8 mouse cellular contexts compared by ENCODE assay signal in the genomic region with DNA sequence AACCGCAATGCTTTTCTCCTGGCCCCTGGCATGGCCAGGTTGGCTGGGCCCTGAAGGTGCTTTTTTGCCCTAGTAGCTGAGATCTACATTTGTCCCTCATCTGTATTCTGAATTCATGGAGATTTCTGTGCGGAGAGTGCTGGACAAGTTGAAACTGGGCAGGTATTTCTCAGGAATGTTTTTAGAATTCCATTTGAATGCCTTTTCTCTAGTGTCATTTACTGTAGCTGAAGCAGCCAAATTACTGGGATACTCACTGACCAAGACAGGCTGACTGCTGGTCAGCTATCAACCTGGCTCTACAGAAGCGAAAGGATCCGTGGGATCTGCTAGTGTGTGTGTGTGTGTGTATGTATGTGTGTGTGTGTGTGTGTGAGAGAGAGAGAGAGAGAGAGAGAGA.
DNase-seq lines count a peak whose midpoint lies in the region; ATAC-seq and TF ChIP-seq lines count a peak whose summit lies in the region.

No protein-coding gene starts in this region.

- H3K4me1 ChIP-seq in forebrain, embryonic 13.5 days, result peaks cover 17% of the 10 kb centered on the region
- H3K4me1 ChIP-seq in limb, embryonic 12.5 days (replicated peaks), result peaks cover 11% of the 10 kb centered on the region

- TF ChIP-seq CTCF in gastrocnemius, adult 2 months (IDR thresholded peaks at IDR 0.05), result no peak

- H3K9ac ChIP-seq in forebrain, embryonic 13.5 days, result no peak overlapping the region
- H3K9ac ChIP-seq in limb, embryonic 12.5 days (replicated peaks), result no peak overlapping the region

- H3K9me3 ChIP-seq in forebrain, embryonic 13.5 days (replicated peaks), result no peaks in the 10 kb centered on the region
- H3K9me3 ChIP-seq in limb, embryonic 12.5 days, result no peaks in the 10 kb centered on the region

- H3K4me2 ChIP-seq in forebrain, embryonic 13.5 days, result peak overlapping the region; percentile 35
- H3K4me2 ChIP-seq in limb, embryonic 12.5 days, result no peak overlapping the region

- no peak for DNase-seq in gastrocnemius, adult 2 months
- no peak for DNase-seq in gastrocnemius, adult 18-20 months (ENCODE audit: low spot score)
- DNase-seq in 3T3-L1 (ENCODE audit: low read depth, low spot score), result peak; percentile 66
- DNase-seq in right cerebral cortex, postnatal 25 days, result no peak
- DNase-seq in spleen, adult 18-20 months, result no peak
- DNase-seq in ovary, postnatal 14 days (ENCODE audit: low spot score), result no peak

- no peak for ATAC-seq in forebrain, embryonic 13.5 days
- no peak for ATAC-seq in limb, embryonic 12.5 days (ENCODE audit: insufficient number of reproducible peaks, insufficient read depth, low FRiP score, low TSS enrichment, low read depth)

- intact Hi-C loops in gastrocnemius, adult 2 months (cut with DNase I), result no loop called here

- no peaks in the 10 kb centered on the region for H3K36me3 ChIP-seq in forebrain, embryonic 13.5 days (ENCODE audit: poor library complexity, severe bottlenecking)
- H3K36me3 ChIP-seq in limb, embryonic 12.5 days, result no peaks in the 10 kb centered on the region

- WGBS in forebrain, embryonic 13.5 days, result 35% methylated on average over 4 of the region's 4 CpGs
- 75% methylated on average over 4 of the region's 4 CpGs for WGBS in limb, embryonic 12.5 days

- peak overlapping the region; percentile 65 for H3K4me3 ChIP-seq in gastrocnemius, adult 2 months
- H3K4me3 ChIP-seq in forebrain, embryonic 13.5 days, result no peak overlapping the region
- no peak overlapping the region for H3K4me3 ChIP-seq in limb, embryonic 12.5 days (replicated peaks)

- H3K27me3 ChIP-seq in forebrain, embryonic 13.5 days, result no peaks in the 10 kb centered on the region
- H3K27me3 ChIP-seq in limb, embryonic 12.5 days, result no peaks in the 10 kb centered on the region

- H3K27ac ChIP-seq in gastrocnemius, adult 2 months, result peak overlapping the region; percentile 94
- H3K27ac ChIP-seq in forebrain, embryonic 13.5 days, result 0 out of 2 replicates have a peak overlapping the region, but pooled peaks have one; percentile 16
- H3K27ac ChIP-seq in limb, embryonic 12.5 days, result peak overlapping the region; percentile 72

Comparison
In these comparisons a context has a peak if more than half of its experiments do, and no peak if none do; other contexts are left out.
1. H3K27ac ChIP-seq: peak in every context shown above with its lines; median percentile 94 in gastrocnemius, adult 2 months; 72 in limb, embryonic 12.5 days; 16 in forebrain, embryonic 13.5 days.